Mouse (Mus musculus) R1 (cell line): ENCODE data around the gene Pde10a.

Source experiments
- DNase-seq: peaks from one replicate; pipeline ENCODE4 v3.0.0-alpha.2; 2018; ENCODE audit warnings: low read depth, low spot score

Pde10a gene

DNA sequence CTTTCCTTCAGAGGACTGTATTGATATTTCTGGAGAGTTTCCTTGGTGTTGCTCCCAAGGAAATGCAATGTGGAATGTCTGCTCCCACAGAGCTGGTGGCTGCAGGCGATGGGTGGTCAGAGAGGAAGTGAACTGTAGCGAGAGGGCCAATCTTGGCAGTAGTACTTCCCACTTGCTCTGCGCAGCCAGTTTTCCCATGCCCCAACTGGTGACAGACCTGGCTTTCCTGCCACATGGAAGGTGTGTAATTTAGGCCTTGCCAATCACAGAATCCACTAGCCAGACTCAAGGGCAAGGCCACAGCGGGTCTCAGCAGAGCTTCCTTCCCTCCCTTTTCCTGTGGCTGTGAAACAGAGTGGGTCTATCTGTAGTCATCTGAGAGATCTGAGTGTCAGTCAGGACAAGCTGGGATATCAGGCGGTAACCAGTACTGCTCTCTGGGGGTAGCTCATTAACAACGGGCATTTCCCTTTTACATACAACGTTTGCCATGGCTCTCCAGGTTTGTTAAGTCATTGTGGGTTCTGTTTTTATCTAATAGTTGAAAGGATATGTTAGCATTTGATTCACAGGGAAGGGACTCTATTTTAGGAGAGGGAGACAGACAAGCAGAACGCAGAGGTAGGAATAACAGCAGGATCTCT is 316.8 kb downstream of the Pde10a start:
- DNase-seq = no peak

- no peak for DNase-seq
These were observed 317.5 kb downstream of the Pde10a start for GRCm38 (mm10) chr17:8842662-8843061.

DNA sequence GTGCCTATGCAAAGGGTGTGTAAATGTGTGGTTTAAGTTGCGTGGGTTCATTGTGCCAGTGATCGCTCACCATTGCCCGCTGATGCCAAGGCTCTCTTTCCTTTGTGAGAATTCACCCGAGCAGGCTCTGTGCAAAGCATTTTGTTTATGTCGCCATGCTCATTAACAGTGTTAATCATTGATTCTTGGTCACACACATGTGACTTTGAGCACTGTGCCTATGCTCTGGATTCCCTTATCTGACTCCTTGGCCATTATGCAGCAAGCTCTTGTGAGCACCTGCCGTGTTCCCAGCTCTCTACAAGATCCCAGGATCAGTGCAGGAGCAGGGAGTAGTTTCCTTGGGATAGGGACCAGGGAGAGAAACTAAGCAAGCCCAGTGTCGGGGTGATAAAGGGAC is 318.8 kb downstream of the Pde10a start:
- no peak for DNase-seq

DNA sequence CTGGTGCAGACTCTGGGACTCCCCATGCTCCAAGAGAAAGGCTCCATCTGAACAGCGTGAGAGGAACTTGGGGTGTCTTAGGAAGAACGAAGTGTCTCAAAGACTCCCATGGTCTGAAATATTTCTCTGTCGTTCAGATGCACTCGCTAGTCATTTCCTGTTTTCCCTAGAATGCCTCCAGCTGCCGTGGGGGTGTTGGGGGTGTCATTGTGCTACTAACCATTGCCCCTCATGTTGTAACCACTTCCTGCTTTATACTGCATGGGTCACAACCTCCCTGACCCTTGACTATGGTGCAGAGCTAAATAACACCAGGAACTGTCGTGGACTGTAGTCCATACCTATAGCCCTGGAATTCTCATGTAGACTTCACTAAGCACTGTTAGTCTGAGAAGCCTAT is 321.3 kb downstream of the Pde10a start:
- DNase-seq = no peak

GRCm38 (mm10) chr17:8847558-8847957 is 322.4 kb downstream of the Pde10a start:
- DNase-seq = no peak

DNA sequence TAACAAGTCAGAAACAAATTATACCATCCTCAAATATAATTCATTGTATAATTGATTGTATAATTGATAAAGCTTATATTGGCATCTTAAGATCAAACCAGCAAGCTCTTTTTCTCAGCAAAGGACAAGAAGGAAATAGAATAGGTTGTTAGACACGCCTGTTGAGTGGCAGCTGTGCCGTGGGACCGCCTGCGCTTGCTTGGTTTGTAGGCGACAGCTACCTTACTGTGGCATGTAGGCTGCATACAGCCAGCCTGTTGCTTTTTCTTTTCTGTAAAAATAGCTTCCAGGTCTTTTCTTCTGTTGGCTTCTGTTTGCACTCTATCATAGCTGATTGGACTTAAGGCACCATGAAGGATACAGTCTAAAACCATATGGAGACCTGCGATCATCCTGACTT is 326.7 kb downstream of the Pde10a start:
- DNase-seq = no peak

DNA sequence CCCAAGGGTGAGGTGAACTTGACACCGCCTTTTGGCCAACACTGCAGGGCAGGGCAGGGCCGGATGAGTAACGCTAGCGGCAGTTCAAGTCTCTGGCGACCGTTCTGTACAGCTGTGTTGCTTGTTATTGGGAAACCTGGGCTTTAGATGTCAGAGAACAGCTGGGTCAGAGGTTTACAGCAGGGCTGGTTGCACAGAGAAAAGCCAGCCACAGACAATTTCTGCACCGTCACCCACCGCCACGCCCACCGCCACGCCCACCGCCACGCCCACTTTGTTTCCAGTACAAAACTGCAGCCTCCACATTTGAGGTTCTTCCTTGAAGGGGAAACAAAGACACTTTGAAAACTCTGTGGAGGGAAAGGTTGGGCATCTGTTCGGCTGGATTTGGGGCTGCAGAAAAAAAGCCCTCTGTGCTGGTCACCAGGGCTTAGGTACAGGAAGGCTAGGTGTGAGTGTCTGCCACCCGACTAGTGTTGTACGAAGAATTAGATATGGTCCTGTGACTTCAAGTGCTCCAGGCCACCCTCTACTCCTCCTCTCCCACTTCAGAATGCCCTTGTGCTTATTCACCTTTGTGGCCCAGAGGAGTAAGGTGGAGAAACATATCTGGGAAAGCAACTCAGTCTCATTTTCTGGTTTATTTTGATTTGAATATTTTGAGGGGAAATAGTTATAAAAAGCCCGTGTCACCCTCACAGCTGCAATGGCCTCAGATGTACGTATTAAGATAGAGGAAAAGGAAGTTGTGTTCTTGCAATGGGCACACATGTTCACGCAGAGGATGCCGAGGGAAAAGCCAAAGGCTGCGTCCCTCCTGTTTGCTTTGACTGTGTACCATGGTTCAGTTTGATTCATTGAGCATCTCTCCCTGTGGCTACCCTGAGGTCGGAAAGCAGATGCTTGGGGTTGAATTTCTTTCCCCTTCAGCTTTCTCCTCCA is 331.5 kb downstream of the Pde10a start:
- DNase-seq = peak; percentile 32

- DNase-seq = no peak
These were observed 333.7 kb downstream of the Pde10a start for GRCm38 (mm10) chr17:8858636-8859421.

DNA sequence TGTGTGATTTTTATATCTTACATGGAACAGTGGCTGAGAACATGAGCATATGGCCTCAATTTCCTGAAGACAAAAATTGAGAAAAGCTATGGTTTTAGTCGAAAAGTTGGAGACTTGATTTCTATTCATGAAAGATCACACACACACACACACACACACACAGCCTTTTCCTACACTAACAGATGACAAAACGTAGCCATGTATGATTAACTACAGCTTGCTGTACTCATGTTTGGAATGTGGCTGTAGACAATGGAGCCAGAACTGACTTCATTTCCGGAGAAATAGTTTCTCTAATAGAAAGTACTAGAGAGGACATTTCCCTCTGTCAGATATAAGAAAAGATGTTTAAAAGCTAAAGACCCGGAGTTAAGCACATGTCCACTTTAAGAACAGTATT is 334.3 kb downstream of the Pde10a start:
- DNase-seq = no peak

DNA sequence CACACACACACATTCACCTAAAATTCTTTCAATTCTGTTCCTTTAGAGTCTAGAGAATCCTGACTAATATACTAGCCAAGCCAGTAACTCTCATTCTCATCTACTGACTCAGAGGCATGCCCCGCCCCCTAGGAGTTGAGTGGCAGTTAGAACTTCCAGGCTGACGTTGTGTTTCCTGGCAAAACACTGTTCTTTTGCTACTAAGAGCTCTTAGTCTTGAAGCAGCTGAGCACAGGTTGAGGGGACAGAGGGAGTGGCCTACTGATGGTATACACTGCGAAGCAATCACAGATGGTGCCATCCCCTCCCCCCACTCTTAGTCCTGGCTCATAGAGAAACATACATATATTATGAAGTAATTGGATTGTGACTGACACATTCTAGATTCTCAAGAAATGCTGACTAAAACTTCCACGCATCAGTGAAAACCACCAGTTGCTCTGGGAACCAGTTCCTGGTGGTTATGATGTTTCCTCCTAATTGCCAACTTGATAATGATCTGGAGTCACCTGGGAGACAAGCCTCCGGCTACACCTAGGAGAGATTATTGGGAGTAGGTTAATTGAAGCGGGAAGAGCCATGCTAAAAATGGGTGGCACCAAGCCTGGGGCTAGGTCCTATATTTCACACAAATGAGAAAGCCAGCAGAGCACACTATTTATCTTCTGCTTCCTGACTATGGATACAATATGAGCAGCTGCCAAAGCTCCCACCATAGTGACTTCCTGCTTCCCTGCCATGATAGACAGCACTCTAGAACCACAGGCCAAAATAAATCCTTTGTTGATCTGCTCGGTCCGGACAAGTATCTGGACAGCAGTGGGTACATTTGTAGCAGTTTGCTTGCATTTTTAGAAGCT is 339.7 kb downstream of the Pde10a start:
- no peak for DNase-seq

DNA sequence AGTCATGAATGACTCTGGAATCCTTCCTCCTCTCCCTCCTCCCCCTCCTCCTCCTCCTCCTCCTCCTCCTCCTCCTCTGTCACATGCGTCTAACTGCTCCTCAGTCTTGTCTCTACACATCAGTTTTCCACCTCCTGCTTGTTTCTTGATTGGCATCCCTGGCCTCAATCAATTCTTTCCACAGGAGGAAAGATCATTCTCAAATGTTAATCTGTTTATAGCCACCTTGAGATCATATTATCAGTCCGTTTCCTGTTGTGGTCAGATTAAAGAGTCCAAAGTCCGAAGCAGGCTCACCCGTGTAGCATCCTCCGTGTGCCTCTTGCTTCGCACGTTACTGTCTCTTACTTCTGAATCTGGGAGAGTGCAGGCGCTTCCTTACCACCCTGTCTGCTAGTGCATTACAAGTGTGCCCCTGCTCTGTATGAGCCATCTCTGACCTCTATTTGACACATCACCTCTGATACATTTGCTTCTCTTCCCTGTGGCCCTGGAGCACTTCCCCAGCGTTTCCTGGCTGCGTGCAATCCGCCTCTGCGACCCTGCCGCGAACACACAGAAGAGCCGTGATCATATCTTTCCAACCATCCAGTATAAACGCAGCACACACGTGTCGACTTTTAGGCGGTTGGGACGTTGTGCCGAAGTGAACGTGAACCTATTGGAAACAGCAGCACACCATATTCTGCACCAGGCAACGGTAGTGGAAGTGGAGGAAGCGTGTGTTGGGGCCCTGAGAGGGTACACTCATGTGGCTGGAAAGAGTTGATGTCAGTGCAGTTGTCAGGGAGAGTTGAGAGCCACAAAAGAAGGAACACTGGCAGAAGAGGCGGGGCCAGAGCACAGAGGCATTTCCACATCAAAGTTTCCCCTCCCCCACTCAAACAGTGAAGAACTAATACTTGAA is 342.4 kb downstream of the Pde10a start:
- DNase-seq = peak; percentile 22

- no peak for DNase-seq
These were observed 344.1 kb downstream of the Pde10a start for GRCm38 (mm10) chr17:8869287-8869686.

GRCm38 (mm10) chr17:8870848-8871247 is 345.7 kb downstream of the Pde10a start:
- no peak for DNase-seq

GRCm38 (mm10) chr17:8871396-8871795 is 346.2 kb downstream of the Pde10a start:
- no peak for DNase-seq

DNA sequence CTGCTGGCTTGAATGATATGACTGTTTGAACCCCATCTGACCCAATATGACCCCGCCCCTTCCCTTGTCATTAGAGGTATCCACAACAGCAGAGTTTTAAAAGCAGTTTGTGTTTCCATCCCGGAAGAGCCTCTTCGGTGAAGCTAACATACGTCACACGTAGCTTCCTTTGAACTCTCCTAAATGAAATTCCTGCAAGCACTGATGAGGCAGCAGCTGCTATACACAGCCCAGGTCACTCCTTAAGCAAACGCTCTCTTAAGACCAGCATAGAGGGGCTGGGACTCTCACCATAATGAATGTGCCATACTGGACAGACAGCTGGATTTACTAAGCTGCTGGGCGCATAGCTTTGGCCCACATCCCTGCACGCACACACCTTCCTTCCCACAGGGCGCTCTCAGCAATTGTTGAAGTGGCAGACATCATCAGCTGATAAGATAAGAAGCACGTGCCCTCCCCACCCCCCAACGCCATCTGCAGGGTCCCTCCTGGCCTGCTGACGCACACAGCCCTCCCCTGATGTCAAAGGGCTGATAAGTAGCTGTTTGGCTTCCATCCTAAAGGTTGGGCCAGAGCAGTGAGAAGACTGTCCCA is 346.9 kb downstream of the Pde10a start:
- no peak for DNase-seq

DNA sequence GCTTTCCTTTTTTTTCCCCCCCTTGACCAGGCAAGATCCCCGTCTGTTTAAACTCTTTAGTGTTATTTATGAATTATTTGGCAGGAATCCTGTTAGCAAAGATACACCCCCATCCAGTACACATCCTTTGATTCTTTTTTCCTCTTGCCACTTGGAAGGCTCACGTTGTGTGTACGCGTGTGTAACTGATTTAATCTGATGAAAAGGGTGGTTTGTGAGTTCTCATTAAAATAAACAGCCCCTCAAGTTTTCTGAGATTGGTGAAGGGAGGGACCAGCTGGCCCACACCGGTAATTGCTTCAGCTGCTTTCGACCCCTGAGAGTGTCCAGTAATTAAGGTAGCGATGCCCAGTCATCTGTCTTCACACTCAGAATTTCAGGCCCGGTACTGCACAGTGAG is 347.4 kb downstream of the Pde10a start:
- DNase-seq = no peak

- no peak for DNase-seq
These were observed 352.9 kb downstream of the Pde10a start for GRCm38 (mm10) chr17:8878056-8878455.

- no peak for DNase-seq
These were observed 356.5 kb downstream of the Pde10a start for GRCm38 (mm10) chr17:8881711-8882110.

DNA sequence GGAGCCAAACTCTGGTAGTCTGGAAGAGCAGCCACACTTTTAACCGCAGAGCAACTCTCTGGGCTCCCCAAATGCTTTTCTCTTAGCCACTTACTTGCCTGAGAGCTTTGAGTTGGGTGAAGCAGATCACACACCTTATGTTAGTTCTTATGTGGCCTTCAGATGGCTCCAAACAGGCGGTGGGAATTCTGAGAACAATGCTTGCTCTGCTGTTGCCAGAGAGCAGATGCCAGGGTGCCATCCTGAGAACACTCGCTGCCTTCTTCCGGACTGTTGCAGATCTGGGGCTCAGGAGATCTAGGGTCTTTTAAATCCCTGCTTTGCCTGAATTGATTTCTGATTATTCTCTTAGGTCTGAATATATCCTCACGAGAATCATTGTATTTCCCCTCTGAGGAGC is 359.5 kb downstream of the Pde10a start:
- DNase-seq = no peak

DNA sequence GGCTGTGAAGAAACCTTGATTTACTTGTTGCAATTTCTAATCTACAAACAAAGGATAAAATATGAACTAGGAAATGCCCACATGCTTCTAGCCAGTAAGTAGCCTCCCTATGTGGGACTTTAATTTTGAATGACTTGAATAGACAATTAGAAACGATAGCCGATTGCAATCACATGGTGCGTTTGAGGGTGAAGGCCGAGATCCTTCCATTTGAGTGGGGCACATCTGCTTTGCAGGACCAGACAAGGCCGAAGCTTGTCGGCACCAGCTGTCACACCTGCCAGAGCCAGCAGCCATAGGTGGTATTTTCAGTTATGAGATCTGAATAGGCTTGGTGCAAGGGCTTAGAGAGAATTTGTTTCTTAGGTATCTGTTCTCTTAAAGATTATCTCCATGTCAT is 360.7 kb downstream of the Pde10a start:
- DNase-seq = no peak
